Mouse (Mus musculus): ENCODE results near the gene Wdfy3. TPM values are rescaled to one million over a fixed set of nuclear protein-coding genes. Genes with fewer than 3 reads are reported as not detected.
"Not testable (repeated sequence)": the region's sequence is repeated elsewhere in the genome, so short reads cannot be mapped to it uniquely, and the experiment has no call there.

Wdfy3 gene
- total RNA-seq, 2 experiments from 2014 or later: 52.6 to 58.6 TPM

- no peak for DNase-seq (ENCODE audit: low spot score in 2 of 2)
Measured at GRCm38 (mm10) chr5:102006218-102006941, 63.3 kb downstream of the Wdfy3 start.

- DNase-seq (ENCODE audit: low spot score in 2 of 2): no peak
Measured at GRCm38 (mm10) chr5:102003371-102003770, 66.3 kb downstream of the Wdfy3 start.

GRCm38 (mm10) chr5:102001026-102001425 is 68.7 kb downstream of the Wdfy3 start:
- no peak for DNase-seq (ENCODE audit: low spot score in 2 of 2)

- no peak for DNase-seq (ENCODE audit: low spot score in 2 of 2)
Measured at GRCm38 (mm10) chr5:101998971-101999370, 70.8 kb downstream of the Wdfy3 start.

GRCm38 (mm10) chr5:101996036-101996735 is 73.5 kb downstream of the Wdfy3 start:
- no peak for DNase-seq (ENCODE audit: low spot score in 2 of 2)

GRCm38 (mm10) chr5:101995451-101995995 is 74.2 kb downstream of the Wdfy3 start:
- no peak for DNase-seq (ENCODE audit: low spot score in 2 of 2)

- no peak for DNase-seq (ENCODE audit: low spot score in 2 of 2)
Measured at GRCm38 (mm10) chr5:101993996-101994395, 75.7 kb downstream of the Wdfy3 start.

- no peak for DNase-seq (ENCODE audit: low spot score in 2 of 2)
Measured at GRCm38 (mm10) chr5:101992969-101993670, 76.6 kb downstream of the Wdfy3 start.

GRCm38 (mm10) chr5:101990298-101990845 is 79.3 kb downstream of the Wdfy3 start:
- no peak for DNase-seq (ENCODE audit: low spot score in 2 of 2)

GRCm38 (mm10) chr5:101988476-101988875 is 81.2 kb downstream of the Wdfy3 start:
- no peak for DNase-seq (ENCODE audit: low spot score in 2 of 2)

- DNase-seq (ENCODE audit: low spot score in 2 of 2): no peak
Measured at GRCm38 (mm10) chr5:101986694-101987093, 83.0 kb downstream of the Wdfy3 start.

GRCm38 (mm10) chr5:101982239-101982638 is 87.5 kb downstream of the Wdfy3 start:
- DNase-seq (ENCODE audit: low spot score in 2 of 2): no peak

- no peak for DNase-seq (ENCODE audit: low spot score in 2 of 2)
Measured at GRCm38 (mm10) chr5:101979594-101979993, 90.1 kb downstream of the Wdfy3 start.

GRCm38 (mm10) chr5:101972594-101972993 is 97.1 kb downstream of the Wdfy3 start:
- DNase-seq (ENCODE audit: low spot score in 2 of 2): not testable (repeated sequence)

- no peak for DNase-seq (ENCODE audit: low spot score in 2 of 2)
Measured at GRCm38 (mm10) chr5:101968153-101968851, 101.4 kb downstream of the Wdfy3 start.

- no peak for DNase-seq (ENCODE audit: low spot score in 2 of 2)
Measured at GRCm38 (mm10) chr5:101967832-101968152, 101.9 kb downstream of the Wdfy3 start.

GRCm38 (mm10) chr5:101962824-101963223 is 106.9 kb downstream of the Wdfy3 start:
- DNase-seq (ENCODE audit: low spot score in 2 of 2): no peak

- no peak for DNase-seq (ENCODE audit: low spot score in 2 of 2)
Measured at GRCm38 (mm10) chr5:101959369-101959768, 110.4 kb downstream of the Wdfy3 start.

GRCm38 (mm10) chr5:101958941-101959340 is 110.8 kb downstream of the Wdfy3 start:
- DNase-seq (ENCODE audit: low spot score in 2 of 2): no peak

- DNase-seq (ENCODE audit: low spot score in 2 of 2): no peak
Measured at GRCm38 (mm10) chr5:101957419-101957818, 112.3 kb downstream of the Wdfy3 start.

Data from adrenal gland, postnatal 4 days (tissue).